Mouse (Mus musculus) myocyte (in vitro differentiated cells): Measurements from ENCODE around the gene Ppp1r12c.
A peak's percentile ranks its signal among the peaks of the same experiment; 100 is the strongest.

Source experiments
- POLR2A ChIP-seq: IDR thresholded peaks from one replicate; pipeline ENCODE4 v1.6.1; 2011; ENCODE audit warnings: low read depth, mild to moderate bottlenecking, control low read depth, moderate library complexity; ENCODE audit not compliant: insufficient read length
- TCF12 ChIP-seq: IDR thresholded peaks from one replicate; pipeline ENCODE4 v1.6.1; 2011; ENCODE audit warnings: mild to moderate bottlenecking, control low read depth; ENCODE audit not compliant: poor library complexity, insufficient read depth, severe bottlenecking

DNA sequence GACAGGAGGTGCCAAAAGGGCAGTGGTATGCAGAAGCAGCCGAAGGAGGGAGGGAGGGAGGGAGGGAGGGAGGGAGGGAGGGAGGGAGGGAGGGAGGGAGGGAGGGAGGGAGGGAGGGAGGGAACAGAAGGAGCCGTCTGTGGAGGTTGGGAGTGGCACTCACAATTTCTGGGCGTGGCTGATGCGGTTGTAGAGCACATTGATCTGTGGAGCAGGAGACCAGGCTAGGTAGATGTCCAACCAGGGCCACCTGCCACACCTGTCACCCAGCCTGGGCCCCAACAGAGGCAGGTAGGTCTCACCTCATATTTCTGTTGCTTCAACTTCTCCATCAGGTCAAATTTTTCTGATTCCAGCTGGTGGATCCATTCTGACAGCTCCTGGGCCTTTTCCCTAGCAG, 5.7 kb upstream of the Ppp1r12c start:
- TF ChIP-seq TCF12 (no peak), POLR2A (peak; percentile 28)
